Mouse (Mus musculus): ENCODE results near the gene Fam180a. TPM values are rescaled to one million over a fixed set of nuclear protein-coding genes. Genes with fewer than 3 reads are reported as not detected.
"Not testable (repeated sequence)": the region's sequence is repeated elsewhere in the genome, so short reads cannot be mapped to it uniquely, and the experiment has no call there.

The Fam180a gene
- polyA plus RNA-seq (2012; ENCODE audit: insufficient read depth, insufficient read length, missing spikeins), result not detected in 2 replicates

- Histone ChIP-seq H3K27ac (ENCODE audit: insufficient read depth, low read depth, low read length) (no peak within 1 kb of the TSS), H3K4me1 (ENCODE audit: control insufficient read depth, insufficient read depth, low read length) (no peaks in the 10 kb centered on the region), H3K4me3 (ENCODE audit: insufficient read depth, low read length) (no peak within 1 kb of the TSS)
- TF ChIP-seq CTCF (IDR thresholded peaks at IDR 0.05; ENCODE audit: low read depth, low read length), result no peak
- TF ChIP-seq POLR2A (IDR thresholded peaks at IDR 0.05; ENCODE audit: borderline replicate concordance, low read depth, low read length), result no peak
Measured at GRCm38 (mm10) chr6:35326111-35326515, at the start of gene Fam180a. Fam180a (minus strand) TSS chr6:35326141.

- H3K4me3 ChIP-seq (ENCODE audit: insufficient read depth, low read length), result no peak overlapping the region
- no peak for TF ChIP-seq CTCF (IDR thresholded peaks at IDR 0.05; ENCODE audit: low read depth, low read length)
- no peak for TF ChIP-seq POLR2A (IDR thresholded peaks at IDR 0.05; ENCODE audit: borderline replicate concordance, low read depth, low read length)
- peaks cover 15% of the 10 kb centered on the region for H3K4me1 ChIP-seq (ENCODE audit: control insufficient read depth, insufficient read depth, low read length)
- no peak overlapping the region for H3K27ac ChIP-seq (ENCODE audit: insufficient read depth, low read depth, low read length)
Measured at GRCm38 (mm10) chr6:35374052-35374451, 48.1 kb upstream of the Fam180a start.

DNA sequence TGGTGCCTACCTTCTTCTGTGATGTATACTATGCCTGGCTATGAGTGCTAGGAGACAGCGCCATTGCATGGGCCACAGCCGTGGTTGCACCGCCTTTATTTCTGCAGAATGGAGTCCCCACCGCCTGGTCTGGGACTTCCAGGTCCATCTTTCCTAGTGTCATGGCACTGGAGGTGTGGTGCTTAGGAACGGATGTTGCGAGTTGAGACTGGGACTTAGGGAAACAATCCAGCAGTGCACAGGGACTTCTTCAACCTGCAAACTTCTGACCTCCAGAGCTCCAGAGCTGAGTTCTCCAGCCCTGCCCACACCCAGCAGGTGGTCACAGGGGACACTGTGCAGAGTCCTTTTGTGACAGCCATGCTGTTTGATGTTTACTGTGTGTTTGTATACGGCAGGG is 44.4 kb upstream of the Fam180a start:
- Histone ChIP-seq H3K4me3 (ENCODE audit: insufficient read depth, low read length) (no peak overlapping the region), H3K4me1 (ENCODE audit: control insufficient read depth, insufficient read depth, low read length) (peaks cover 16% of the 10 kb centered on the region), H3K27ac (ENCODE audit: insufficient read depth, low read depth, low read length) (no peak overlapping the region)
- no peak for TF ChIP-seq CTCF (IDR thresholded peaks at IDR 0.05; ENCODE audit: low read depth, low read length)
- no peak for TF ChIP-seq POLR2A (IDR thresholded peaks at IDR 0.05; ENCODE audit: borderline replicate concordance, low read depth, low read length)

GRCm38 (mm10) chr6:35369578-35370282 is 43.8 kb upstream of the Fam180a start:
- peaks cover 16% of the 10 kb centered on the region for H3K4me1 ChIP-seq (ENCODE audit: control insufficient read depth, insufficient read depth, low read length)
- not testable (repeated sequence) for H3K4me3 ChIP-seq (ENCODE audit: insufficient read depth, low read length); H3K27ac ChIP-seq (ENCODE audit: insufficient read depth, low read depth, low read length)

- Histone ChIP-seq H3K4me3 (ENCODE audit: insufficient read depth, low read length) (no peak overlapping the region), H3K27ac (ENCODE audit: insufficient read depth, low read depth, low read length) (no peak overlapping the region), H3K4me1 (ENCODE audit: control insufficient read depth, insufficient read depth, low read length) (no peaks in the 10 kb centered on the region)
- TF ChIP-seq CTCF (IDR thresholded peaks at IDR 0.05; ENCODE audit: low read depth, low read length), result no peak
- TF ChIP-seq POLR2A (IDR thresholded peaks at IDR 0.05; ENCODE audit: borderline replicate concordance, low read depth, low read length), result no peak
Measured at GRCm38 (mm10) chr6:35362596-35362995, 36.7 kb upstream of the Fam180a start.

GRCm38 (mm10) chr6:35355320-35355719 is 29.4 kb upstream of the Fam180a start:
- no peak overlapping the region for H3K4me3 ChIP-seq (ENCODE audit: insufficient read depth, low read length)
- TF ChIP-seq POLR2A (IDR thresholded peaks at IDR 0.05; ENCODE audit: borderline replicate concordance, low read depth, low read length) (no peak), CTCF (IDR thresholded peaks at IDR 0.05; ENCODE audit: low read depth, low read length) (no peak)

DNA sequence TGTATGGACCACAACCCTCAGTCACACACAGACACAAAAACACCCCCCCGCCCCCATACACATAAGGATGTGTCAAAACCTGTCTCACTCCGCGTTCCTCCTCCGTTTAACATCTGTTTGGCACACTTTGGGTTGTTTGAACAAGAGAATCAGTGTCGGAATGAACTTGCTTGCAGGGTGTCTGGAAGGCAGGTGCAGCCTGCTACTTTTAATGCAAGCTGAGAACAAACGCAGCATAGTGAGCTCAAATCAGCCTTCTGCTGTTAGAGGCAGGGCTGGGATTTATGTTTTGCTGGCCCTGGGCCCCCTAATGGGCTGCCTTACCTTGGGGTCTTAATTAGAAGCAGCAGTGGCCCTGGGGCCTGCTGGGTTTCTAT is 28.7 kb upstream of the Fam180a start:
- no peak overlapping the region for H3K27ac ChIP-seq (ENCODE audit: insufficient read depth, low read depth, low read length)
- TF ChIP-seq CTCF (IDR thresholded peaks at IDR 0.05; ENCODE audit: low read depth, low read length) (no peak), POLR2A (IDR thresholded peaks at IDR 0.05; ENCODE audit: borderline replicate concordance, low read depth, low read length) (no peak)
- no peak overlapping the region for H3K4me3 ChIP-seq (ENCODE audit: insufficient read depth, low read length)
- H3K4me1 ChIP-seq (ENCODE audit: control insufficient read depth, insufficient read depth, low read length), result no peaks in the 10 kb centered on the region

More at GRCm38 (mm10) chr6:35355320-35355719, 29.4 kb upstream of the Fam180a start:
- Histone ChIP-seq H3K27ac (ENCODE audit: insufficient read depth, low read depth, low read length) (no peak overlapping the region), H3K4me1 (ENCODE audit: control insufficient read depth, insufficient read depth, low read length) (no peaks in the 10 kb centered on the region)

DNA sequence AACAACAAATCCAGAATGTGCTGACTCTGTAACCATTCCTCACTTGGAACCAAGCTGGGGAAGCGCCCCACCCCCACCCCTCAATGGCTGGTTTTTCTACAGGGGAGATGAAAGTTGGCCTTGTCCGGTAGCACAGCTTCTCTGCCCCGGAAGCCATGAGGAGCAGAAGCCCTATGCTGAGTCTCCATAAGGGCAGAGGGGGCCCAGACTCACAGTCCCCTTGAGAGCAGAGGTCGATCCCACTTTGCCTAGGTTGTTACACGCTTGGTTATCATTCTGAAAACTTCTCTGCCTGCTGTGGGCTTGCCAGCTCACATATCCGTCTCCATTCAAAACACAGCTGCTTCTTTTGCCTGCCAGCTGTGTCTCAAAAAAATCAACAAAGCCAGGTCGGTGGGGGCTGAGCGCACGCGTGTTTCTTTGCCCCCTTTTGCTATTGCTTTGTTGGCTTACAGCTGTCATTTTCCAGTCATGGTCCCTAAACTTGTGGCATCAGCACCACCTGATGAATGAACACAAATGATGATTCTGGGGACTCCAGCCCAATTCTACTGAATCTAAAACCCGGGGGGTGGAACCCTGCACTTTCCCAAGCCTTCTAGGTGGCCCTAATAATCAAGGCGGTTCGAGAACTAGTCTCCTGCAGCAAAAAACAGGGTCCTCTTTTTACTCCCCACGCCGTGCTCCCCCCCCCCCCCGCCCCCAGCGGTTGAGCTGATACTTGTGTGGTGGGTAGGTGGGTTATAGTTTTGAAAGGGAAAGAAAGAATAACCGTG is 28.1 kb upstream of the Fam180a start:
- no peak overlapping the region for H3K4me3 ChIP-seq (ENCODE audit: insufficient read depth, low read length)
- no peak overlapping the region for H3K27ac ChIP-seq (ENCODE audit: insufficient read depth, low read depth, low read length)
- H3K4me1 ChIP-seq (ENCODE audit: control insufficient read depth, insufficient read depth, low read length), result no peaks in the 10 kb centered on the region
- no peak for TF ChIP-seq POLR2A (IDR thresholded peaks at IDR 0.05; ENCODE audit: borderline replicate concordance, low read depth, low read length)
- no peak for TF ChIP-seq CTCF (IDR thresholded peaks at IDR 0.05; ENCODE audit: low read depth, low read length)

DNA sequence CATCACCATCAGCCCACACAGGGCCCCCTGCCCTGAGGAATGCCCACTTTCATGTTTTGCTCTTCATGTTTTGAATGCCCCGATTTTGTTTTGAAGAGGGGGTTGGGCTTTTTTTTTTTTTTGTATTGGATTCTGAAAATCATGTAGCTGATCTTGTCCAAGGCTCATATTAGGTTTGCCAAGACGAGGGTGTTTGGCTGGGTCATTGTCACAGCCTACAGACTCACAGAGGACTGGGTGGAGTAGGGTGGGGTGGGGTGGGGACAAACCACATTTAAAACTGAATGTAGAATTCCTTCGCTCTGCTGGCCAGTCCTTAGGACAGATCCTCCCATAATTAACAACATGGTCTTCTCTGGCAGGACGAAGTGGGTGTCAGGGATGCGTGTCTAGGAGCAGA is 27.5 kb upstream of the Fam180a start:
- no peak overlapping the region for H3K27ac ChIP-seq (ENCODE audit: insufficient read depth, low read depth, low read length)
- H3K4me1 ChIP-seq (ENCODE audit: control insufficient read depth, insufficient read depth, low read length), result no peaks in the 10 kb centered on the region
- no peak overlapping the region for H3K4me3 ChIP-seq (ENCODE audit: insufficient read depth, low read length)
- TF ChIP-seq POLR2A (IDR thresholded peaks at IDR 0.05; ENCODE audit: borderline replicate concordance, low read depth, low read length) (no peak), CTCF (IDR thresholded peaks at IDR 0.05; ENCODE audit: low read depth, low read length) (no peak)

GRCm38 (mm10) chr6:35352867-35353266 is 26.9 kb upstream of the Fam180a start:
- TF ChIP-seq CTCF (IDR thresholded peaks at IDR 0.05; ENCODE audit: low read depth, low read length), result no peak
- no peak for TF ChIP-seq POLR2A (IDR thresholded peaks at IDR 0.05; ENCODE audit: borderline replicate concordance, low read depth, low read length)
- no peak overlapping the region for H3K4me3 ChIP-seq (ENCODE audit: insufficient read depth, low read length)
- H3K4me1 ChIP-seq (ENCODE audit: control insufficient read depth, insufficient read depth, low read length), result no peaks in the 10 kb centered on the region
- H3K27ac ChIP-seq (ENCODE audit: insufficient read depth, low read depth, low read length), result no peak overlapping the region
